Mouse (Mus musculus): ENCODE results near the gene Il2rb.

- TF ChIP-seq CTCF (IDR thresholded peaks at IDR 0.05; ENCODE audit: extremely low read depth, insufficient read depth, insufficient read length, insufficient replicate concordance) (no peak), POLR2A (IDR thresholded peaks at IDR 0.05; ENCODE audit: low read depth, low read length) (no peak)
Observed at GRCm38 (mm10) chr15:78529428-78529990, 34.4 kb upstream of the Il2rb start.
